Comparison of ENCODE assay signal across 16 mouse cellular contexts in genomic region chr3:38145444-38145843, GRCm38 (mm10).
DNase-seq lines count a peak whose midpoint lies in the region; ATAC-seq lines count a peak whose summit lies in the region.
"Had no signal": no experiment of that assay in that cellular context is flagged by ENCODE, and none has a peak within 500 bp of the region (broad histone marks: within the 10 kb centered on the region; RNA-seq: fewer than 3 reads in every experiment).

No protein-coding gene starts in this region.

- 31% methylated on average over 2 of the region's 2 CpGs for WGBS in lung, embryonic 15.5 days
- 75% methylated on average over 2 of the region's 2 CpGs for WGBS in forebrain, embryonic 14.5 days

- 0 out of 2 replicates have a peak overlapping the region, but pooled peaks have one; percentile 27 for H3K27ac ChIP-seq in lung, embryonic 15.5 days
- no peak overlapping the region for H3K27ac ChIP-seq in forebrain, embryonic 14.5 days (ENCODE audit: low read depth, low read length)
- H3K27ac ChIP-seq: forebrain, embryonic 12.5 days; heart, embryonic 10.5 days; layer of hippocampus, adult 2 months; liver, embryonic 15.5 days; midbrain, embryonic 13.5 days; neural tube, embryonic 13.5 days had no signal

- peaks cover 29% of the 10 kb centered on the region for H3K4me1 ChIP-seq in lung, embryonic 15.5 days
- H3K4me1 ChIP-seq in forebrain, embryonic 14.5 days (ENCODE audit: control insufficient read depth, insufficient read depth, low read length), result peaks cover 9% of the 10 kb centered on the region; the same call in 1 of the 2 replicates
- H3K4me1 ChIP-seq: liver, embryonic 15.5 days had no signal

- ATAC-seq in lung, embryonic 15.5 days (ENCODE audit: borderline replicate concordance, extremely low read depth, low FRiP score, low TSS enrichment), result peak; percentile 70
- ATAC-seq in forebrain, embryonic 14.5 days, result no peak
- ATAC-seq: activated CD4-positive, CD25-positive, alpha-beta regulatory T cell, adult 4 months; midbrain, embryonic 13.5 days had no signal

- H3K9me3 ChIP-seq in lung, embryonic 15.5 days, result no peaks in the 10 kb centered on the region
- no peaks in the 10 kb centered on the region for H3K9me3 ChIP-seq in forebrain, embryonic 14.5 days (replicated peaks; ENCODE audit: control insufficient read depth, low read length)
- H3K9me3 ChIP-seq: forebrain, embryonic 12.5 days; heart, embryonic 10.5 days; liver, embryonic 15.5 days; midbrain, embryonic 13.5 days; neural tube, embryonic 13.5 days had no signal

- no peaks in the 10 kb centered on the region for H3K27me3 ChIP-seq in lung, embryonic 15.5 days
- H3K27me3 ChIP-seq in forebrain, embryonic 14.5 days (replicated peaks; ENCODE audit: control insufficient read depth, insufficient read depth, low read length), result no peaks in the 10 kb centered on the region
- H3K27me3 ChIP-seq: forebrain, embryonic 12.5 days; liver, embryonic 15.5 days; midbrain, embryonic 13.5 days; neural tube, embryonic 13.5 days had no signal

- no peak overlapping the region for H3K4me3 ChIP-seq in lung, embryonic 15.5 days
- H3K4me3 ChIP-seq in forebrain, embryonic 14.5 days (ENCODE audit: low read depth, low read length), result no peak overlapping the region
- H3K4me3 ChIP-seq: forebrain, embryonic 12.5 days; heart, embryonic 10.5 days; layer of hippocampus, adult 2 months; liver, embryonic 15.5 days; midbrain, embryonic 13.5 days; neural tube, embryonic 13.5 days had no signal

- H3K36me3 ChIP-seq in lung, embryonic 15.5 days, result no peaks in the 10 kb centered on the region
- no peaks in the 10 kb centered on the region for H3K36me3 ChIP-seq in forebrain, embryonic 14.5 days (ENCODE audit: control insufficient read depth, insufficient read depth, low read length)
- H3K36me3 ChIP-seq: forebrain, embryonic 12.5 days; heart, embryonic 10.5 days; liver, embryonic 15.5 days; midbrain, embryonic 13.5 days; neural tube, embryonic 13.5 days had no signal

- intact Hi-C loops in heart, postnatal 14 days (cut with DNase I), result no loop called here
- intact Hi-C loops in gastrocnemius, postnatal 36 days (cut with DNase I), result no loop called here

- peak; percentile 31 to 34 for DNase-seq in heart, adult 18-20 months
- DNase-seq in heart, postnatal 14 days, result no peak
- DNase-seq in kidney, postnatal 14 days, result peak; percentile 44
- DNase-seq in kidney, adult 11 months, result no peak
- peak; percentile 80 for DNase-seq in Muller cell, postnatal 12 days (ENCODE audit: inconsistent ontology term)
- DNase-seq in gastrocnemius, postnatal 36 days, result no peak
- DNase-seq in forebrain, embryonic 14.5 days (ENCODE audit: low spot score), result no peak
- DNase-seq: thymus, adult 2 months had no signal

- H3K9ac ChIP-seq in lung, embryonic 15.5 days, result no peak overlapping the region
- no peak overlapping the region for H3K9ac ChIP-seq in forebrain, embryonic 14.5 days (ENCODE audit: low read length)
- H3K9ac ChIP-seq: forebrain, embryonic 12.5 days; liver, embryonic 15.5 days; midbrain, embryonic 13.5 days; neural tube, embryonic 13.5 days had no signal

- no peak overlapping the region for H3K4me2 ChIP-seq in lung, embryonic 15.5 days
- H3K4me2 ChIP-seq in forebrain, embryonic 14.5 days (ENCODE audit: low read length), result no peak overlapping the region
- H3K4me2 ChIP-seq: forebrain, embryonic 12.5 days; liver, embryonic 15.5 days; midbrain, embryonic 13.5 days; neural tube, embryonic 13.5 days had no signal

Comparison
In these comparisons a context has a peak if more than half of its experiments do, and no peak if none do; other contexts are left out.
1. DNase-seq: peak in heart, adult 18-20 months (2 of 2), kidney, postnatal 14 days (single experiment) and Muller cell, postnatal 12 days (single experiment); none in heart, postnatal 14 days (0 of 2), kidney, adult 11 months (single experiment), gastrocnemius, postnatal 36 days (0 of 2) and forebrain, embryonic 14.5 days (single experiment).